ENCODE assay signal across 8 mouse cellular contexts in the genomic region with DNA sequence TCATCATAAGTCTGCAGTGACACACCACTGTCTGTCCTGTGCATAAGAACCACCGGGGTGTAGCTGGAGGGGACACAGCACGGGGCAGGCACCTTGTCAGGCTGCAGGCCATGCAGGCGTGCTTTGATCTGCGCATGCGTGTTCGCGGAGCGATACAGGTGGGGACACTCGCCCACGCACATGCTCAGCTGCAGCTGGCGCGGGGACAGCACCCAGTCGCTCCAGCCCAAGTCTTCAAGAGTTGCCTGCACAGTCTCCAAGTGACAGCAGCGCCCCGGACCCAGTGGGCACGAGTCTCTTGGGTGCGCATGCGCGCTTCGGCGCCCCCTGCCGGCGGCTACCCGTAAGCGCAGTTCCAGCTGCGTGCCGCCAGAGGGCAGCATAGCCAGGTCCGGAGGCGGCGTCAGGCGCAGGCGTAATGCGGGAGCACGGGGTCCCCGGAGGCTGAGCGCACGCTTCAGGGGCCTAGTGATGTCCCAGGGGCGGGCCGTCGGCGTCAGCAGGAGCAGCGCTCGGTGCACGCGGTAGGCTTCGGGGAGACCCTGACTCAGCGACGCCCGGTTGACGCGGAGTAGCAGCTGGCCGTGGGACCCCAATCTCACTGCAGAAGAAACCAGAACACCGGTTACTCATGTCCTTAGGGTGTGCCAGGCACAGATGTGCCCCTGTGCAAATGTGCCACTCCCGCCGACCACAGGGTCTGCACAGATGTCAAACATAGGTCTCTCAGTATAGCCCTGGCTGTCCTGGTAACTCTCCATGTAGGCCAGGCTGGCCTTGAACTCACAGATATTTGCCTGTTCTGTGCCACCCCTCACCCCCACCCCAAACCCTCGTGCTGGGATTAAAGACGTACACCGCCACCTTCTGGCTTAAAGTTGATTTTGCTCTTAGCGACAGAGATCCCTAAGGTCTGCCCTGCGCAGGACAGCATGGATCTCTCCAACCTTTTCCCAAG. TPM values are rescaled to one million over a fixed set of nuclear protein-coding genes. Genes with fewer than 3 reads are reported as not detected.
A peak's percentile ranks its signal among the peaks of the same experiment; 100 is the strongest.
DNase-seq lines count a peak whose midpoint lies in the region; ATAC-seq lines count a peak whose summit lies in the region.

No protein-coding gene starts in this region.

- peaks cover 21% of the 10 kb centered on the region for H3K27me3 ChIP-seq in hindbrain, embryonic 12.5 days

- H3K4me2 ChIP-seq in hindbrain, embryonic 12.5 days (replicated peaks) = peak overlapping the region; percentile 63

- H3K36me3 ChIP-seq in hindbrain, embryonic 12.5 days = no peaks in the 10 kb centered on the region

- H3K4me1 ChIP-seq in hindbrain, embryonic 12.5 days = peaks cover 27% of the 10 kb centered on the region

- H3K27ac ChIP-seq in hindbrain, embryonic 12.5 days = peak overlapping the region; percentile 52; the same call in 1 of the 2 replicates

- WGBS in hindbrain, embryonic 12.5 days = under 1% methylated on average over 60 of the region's 60 CpGs

- peak overlapping the region; percentile 55 for H3K9ac ChIP-seq in hindbrain, embryonic 12.5 days

- ATAC-seq in hindbrain, embryonic 12.5 days (ENCODE audit: low FRiP score) = peak; percentile 94

- no peaks in the 10 kb centered on the region for H3K9me3 ChIP-seq in hindbrain, embryonic 12.5 days (replicated peaks)

- H3K4me3 ChIP-seq in hindbrain, embryonic 12.5 days = peak overlapping the region; percentile 47

- peak; percentile 89 for DNase-seq in Muller cell, postnatal 12 days (ENCODE audit: inconsistent ontology term)
- peak; percentile 89 for DNase-seq in cerebellum, postnatal 10 days
- DNase-seq in frontal cortex, postnatal 10 days (ENCODE audit: low spot score in 2 of 2) = peak; percentile 83 to 88
- DNase-seq in layer of hippocampus, postnatal 25 days (ENCODE audit: extremely low spot score in 1 of 2, low spot score in 1 of 2) = peak; percentile 82 to 94
- peak; percentile 84 for DNase-seq in lung, postnatal 14 days
- peak; percentile 91 for DNase-seq in ovary, postnatal 36 days (ENCODE audit: low spot score)
- DNase-seq in thymus, postnatal 14 days = peak; percentile 91

RNA-seq across cellular contexts. Expression of a gene that starts 2.4 kb away (rescaled TPM):
- 0.15 and 0.17 TPM in 2 replicates for polyA plus RNA-seq in hindbrain, embryonic 12.5 days (2016; fragmentation: Nextera tagmentation; extraction: Ambion mirVana)
- under 1 TPM in 1 of 2 experiments, not detected in 1; 0.26 TPM for total RNA-seq in layer of hippocampus, postnatal 25 days (2021)

RNA-seq across cellular contexts. Expression of a gene that starts 13.9 kb away (rescaled TPM):
- 0.79 and 1.1 TPM in 2 replicates for polyA plus RNA-seq in hindbrain, embryonic 12.5 days (2016; fragmentation: Nextera tagmentation; extraction: Ambion mirVana)
- total RNA-seq in layer of hippocampus, postnatal 25 days (2021) = 1 to 10 TPM in 1 of 2 experiments, under 1 TPM in 1; 0.63 to 1.0 TPM

RNA-seq across cellular contexts. Expression of a gene that starts 21.2 kb away (rescaled TPM):
- polyA plus RNA-seq in hindbrain, embryonic 12.5 days (2016; fragmentation: Nextera tagmentation; extraction: Ambion mirVana) = 141 and 143 TPM in 2 replicates
- total RNA-seq in layer of hippocampus, postnatal 25 days (2021) = 100 to 1,000 TPM; 285 to 304 TPM

RNA-seq across cellular contexts. Expression of a gene that starts 30.3 kb away (rescaled TPM):
- 101 and 125 TPM in 2 replicates for polyA plus RNA-seq in hindbrain, embryonic 12.5 days (2016; fragmentation: Nextera tagmentation; extraction: Ambion mirVana)
- total RNA-seq in layer of hippocampus, postnatal 25 days (2021) = 10 to 100 TPM; 21.1 to 25.1 TPM

RNA-seq across cellular contexts. Expression of a gene that starts 35.7 kb away (rescaled TPM):
- 128 and 138 TPM in 2 replicates for polyA plus RNA-seq in hindbrain, embryonic 12.5 days (2016; fragmentation: Nextera tagmentation; extraction: Ambion mirVana)
- 10 to 100 TPM; 41.5 to 47.0 TPM for total RNA-seq in layer of hippocampus, postnatal 25 days (2021)

Comparison
In these comparisons a context has a peak if more than half of its experiments do, and no peak if none do; other contexts are left out.
1. Peak in every context shown above with its lines: DNase-seq, ATAC-seq, H3K4me3 ChIP-seq and H3K27ac ChIP-seq.